Mouse (Mus musculus): ENCODE data around the gene Cmpk1. TPM values are rescaled to one million over a fixed set of nuclear protein-coding genes. Genes with fewer than 3 reads are reported as not detected.

Cmpk1 gene
- polyA plus RNA-seq, 1 experiment from 2014 or later: 141 TPM

- 57% methylated on average over 2 of the region's 2 CpGs for WGBS
- H3K27ac ChIP-seq (ENCODE audit: low read depth, low read length): no peak overlapping the region
- peaks cover 55% of the 10 kb centered on the region for H3K27me3 ChIP-seq (ENCODE audit: control insufficient read depth, insufficient read depth, low read length)
- no peak overlapping the region for H3K4me2 ChIP-seq (ENCODE audit: low read depth)
- no peak for ATAC-seq (ENCODE audit: insufficient read depth, low FRiP score, low TSS enrichment)
- no peaks in the 10 kb centered on the region; the same call in 1 of the 2 replicates for H3K4me1 ChIP-seq (ENCODE audit: control insufficient read depth, insufficient read depth, low read length)
- no peak overlapping the region for H3K9ac ChIP-seq (ENCODE audit: low read length)
- peak; percentile 51 for DNase-seq (ENCODE audit: low spot score)
- H3K9me3 ChIP-seq (ENCODE audit: control insufficient read depth, low read length): no peaks in the 10 kb centered on the region
- H3K4me3 ChIP-seq (ENCODE audit: low read depth, low read length): no peak overlapping the region
- H3K36me3 ChIP-seq (ENCODE audit: control insufficient read depth, insufficient read depth, low read length): no peaks in the 10 kb centered on the region
These were observed 70.0 kb downstream of the Cmpk1 start for GRCm38 (mm10) chr4:114917091-114917490.

GRCm38 (mm10) chr4:114916056-114916455, 71.0 kb downstream of the Cmpk1 start:
- DNase-seq (ENCODE audit: low spot score) (no peak), ATAC-seq (ENCODE audit: insufficient read depth, low FRiP score, low TSS enrichment) (no peak)
- H3K27me3 ChIP-seq (ENCODE audit: control insufficient read depth, insufficient read depth, low read length): peaks cover 62% of the 10 kb centered on the region
- H3K9ac ChIP-seq (ENCODE audit: low read length): no peak overlapping the region
- no peaks in the 10 kb centered on the region for H3K36me3 ChIP-seq (ENCODE audit: control insufficient read depth, insufficient read depth, low read length)
- H3K4me3 ChIP-seq (ENCODE audit: low read depth, low read length): no peak overlapping the region
- no peaks in the 10 kb centered on the region for H3K9me3 ChIP-seq (ENCODE audit: control insufficient read depth, low read length)
- no peaks in the 10 kb centered on the region; the same call in 1 of the 2 replicates for H3K4me1 ChIP-seq (ENCODE audit: control insufficient read depth, insufficient read depth, low read length)
- no peak overlapping the region for H3K4me2 ChIP-seq (ENCODE audit: low read depth)
- H3K27ac ChIP-seq (ENCODE audit: low read depth, low read length): no peak overlapping the region
- 37% methylated on average over 4 of the region's 4 CpGs for WGBS

- no peak overlapping the region for H3K4me3 ChIP-seq (ENCODE audit: low read depth, low read length)
- H3K27me3 ChIP-seq (ENCODE audit: control insufficient read depth, insufficient read depth, low read length): peaks cover 80% of the 10 kb centered on the region
- H3K9me3 ChIP-seq (ENCODE audit: control insufficient read depth, low read length): no peaks in the 10 kb centered on the region
- DNase-seq (ENCODE audit: low spot score) (peak; percentile 83), ATAC-seq (ENCODE audit: insufficient read depth, low FRiP score, low TSS enrichment) (peak; percentile 14; the same call in 1 of the 2 replicates)
- no peaks in the 10 kb centered on the region for H3K36me3 ChIP-seq (ENCODE audit: control insufficient read depth, insufficient read depth, low read length)
- no peak overlapping the region for H3K4me2 ChIP-seq (ENCODE audit: low read depth)
- no peak overlapping the region for H3K9ac ChIP-seq (ENCODE audit: low read length)
- H3K27ac ChIP-seq (ENCODE audit: low read depth, low read length): no peak overlapping the region
- no peaks in the 10 kb centered on the region; the same call in 1 of the 2 replicates for H3K4me1 ChIP-seq (ENCODE audit: control insufficient read depth, insufficient read depth, low read length)
- under 1% methylated on average over 13 of the region's 13 CpGs for WGBS
These were observed 73.5 kb downstream of the Cmpk1 start for GRCm38 (mm10) chr4:114913594-114913962.

GRCm38 (mm10) chr4:114912705-114913593, 74.1 kb downstream of the Cmpk1 start:
- Histone ChIP-seq H3K27ac (ENCODE audit: low read depth, low read length) (no peak overlapping the region), H3K9ac (ENCODE audit: low read length) (no peak overlapping the region), H3K4me1 (ENCODE audit: control insufficient read depth, insufficient read depth, low read length) (no peaks in the 10 kb centered on the region; the same call in 1 of the 2 replicates), H3K4me3 (ENCODE audit: low read depth, low read length) (peak overlapping the region; percentile 8), H3K4me2 (ENCODE audit: low read depth) (no peak overlapping the region), H3K9me3 (ENCODE audit: control insufficient read depth, low read length) (no peaks in the 10 kb centered on the region), H3K27me3 (ENCODE audit: control insufficient read depth, insufficient read depth, low read length) (peaks cover 86% of the 10 kb centered on the region), H3K36me3 (ENCODE audit: control insufficient read depth, insufficient read depth, low read length) (no peaks in the 10 kb centered on the region)
- DNase-seq (ENCODE audit: low spot score) (peak; percentile 36), ATAC-seq (ENCODE audit: insufficient read depth, low FRiP score, low TSS enrichment) (no peak)
- 3% methylated on average over 35 of the region's 35 CpGs for WGBS

GRCm38 (mm10) chr4:114909602-114910484, 77.2 kb downstream of the Cmpk1 start:
- peaks cover 95% of the 10 kb centered on the region for H3K27me3 ChIP-seq (ENCODE audit: control insufficient read depth, insufficient read depth, low read length)
- 2% methylated on average over 20 of the region's 20 CpGs for WGBS
- DNase-seq (ENCODE audit: low spot score) (peak; percentile 75), ATAC-seq (ENCODE audit: insufficient read depth, low FRiP score, low TSS enrichment) (no peak)
- peak overlapping the region; percentile 64 for H3K4me2 ChIP-seq (ENCODE audit: low read depth)
- peak overlapping the region; percentile 10; the same call in 1 of the 2 replicates for H3K9ac ChIP-seq (ENCODE audit: low read length)
- H3K27ac ChIP-seq (ENCODE audit: low read depth, low read length): no peak overlapping the region
- H3K36me3 ChIP-seq (ENCODE audit: control insufficient read depth, insufficient read depth, low read length): no peaks in the 10 kb centered on the region
- H3K4me3 ChIP-seq (ENCODE audit: low read depth, low read length): peak overlapping the region; percentile 46
- H3K4me1 ChIP-seq (ENCODE audit: control insufficient read depth, insufficient read depth, low read length): peaks cover 5% of the 10 kb centered on the region; the same call in 1 of the 2 replicates
- H3K9me3 ChIP-seq (ENCODE audit: control insufficient read depth, low read length): no peaks in the 10 kb centered on the region

Other genes starting within 250 kb of the Cmpk1 start
- not detected in 2 replicates for gene Gm12830, start 165.5 kb downstream of the Cmpk1 start, polyA plus RNA-seq (2014; fragmentation: Nextera tagmentation; extraction: Ambion mirVana)
- gene Foxd2, start 78.4 kb downstream of the Cmpk1 start, polyA plus RNA-seq (2014; fragmentation: Nextera tagmentation; extraction: Ambion mirVana): 0.53 and 1.2 TPM in 2 replicates
- not detected in 2 replicates for gene Foxe3, start 61.2 kb downstream of the Cmpk1 start, polyA plus RNA-seq (2014; fragmentation: Nextera tagmentation; extraction: Ambion mirVana)
- 15.3 and 18.9 TPM in 2 replicates for gene Stil, start 12.9 kb upstream of the Cmpk1 start, polyA plus RNA-seq (2014; fragmentation: Nextera tagmentation; extraction: Ambion mirVana)
- gene Tal1, start 69.2 kb upstream of the Cmpk1 start, polyA plus RNA-seq (2014; fragmentation: Nextera tagmentation; extraction: Ambion mirVana): 6.7 and 7.5 TPM in 2 replicates
- 9.7 and 14.7 TPM in 2 replicates for gene Pdzk1ip1, start 101.5 kb upstream of the Cmpk1 start, polyA plus RNA-seq (2014; fragmentation: Nextera tagmentation; extraction: Ambion mirVana)
- 1.2 and 2.3 TPM in 2 replicates for gene Cyp4x1, start 147.0 kb upstream of the Cmpk1 start, polyA plus RNA-seq (2014; fragmentation: Nextera tagmentation; extraction: Ambion mirVana)

All from neural tube, embryonic 11.5 days (tissue).